Mouse (Mus musculus): ENCODE data around the gene Jak2.

The Jak2 gene

GRCm38 (mm10) chr19:29238171-29238570, 13.5 kb upstream of the Jak2 start:
- H3K27me3 ChIP-seq (ENCODE audit: control insufficient read depth, insufficient read depth, low read length, poor library complexity, severe bottlenecking), result no peaks in the 10 kb centered on the region
- H3K36me3 ChIP-seq (ENCODE audit: control insufficient read depth, insufficient read depth, low read length, poor library complexity, severe bottlenecking), result no peaks in the 10 kb centered on the region
- no peak for DNase-seq (ENCODE audit: low read depth, low spot score)

- peak; percentile 45 for DNase-seq (ENCODE audit: low read depth, low spot score)
- Histone ChIP-seq H3K36me3 (ENCODE audit: control insufficient read depth, insufficient read depth, low read length, poor library complexity, severe bottlenecking) (no peaks in the 10 kb centered on the region), H3K27me3 (ENCODE audit: control insufficient read depth, insufficient read depth, low read length, poor library complexity, severe bottlenecking) (no peaks in the 10 kb centered on the region)
These were observed 12.0 kb upstream of the Jak2 start for GRCm38 (mm10) chr19:29239513-29240235.

GRCm38 (mm10) chr19:29240676-29241075, 11.0 kb upstream of the Jak2 start:
- no peak for DNase-seq (ENCODE audit: low read depth, low spot score)
- H3K27me3 ChIP-seq (ENCODE audit: control insufficient read depth, insufficient read depth, low read length, poor library complexity, severe bottlenecking), result no peaks in the 10 kb centered on the region

GRCm38 (mm10) chr19:29241581-29241980, 10.0 kb upstream of the Jak2 start:
- DNase-seq (ENCODE audit: low read depth, low spot score), result no peak
- no peaks in the 10 kb centered on the region for H3K27me3 ChIP-seq (ENCODE audit: control insufficient read depth, insufficient read depth, low read length, poor library complexity, severe bottlenecking)
- H3K36me3 ChIP-seq (ENCODE audit: control insufficient read depth, insufficient read depth, low read length, poor library complexity, severe bottlenecking), result no peaks in the 10 kb centered on the region

More at GRCm38 (mm10) chr19:29240676-29241075, 11.0 kb upstream of the Jak2 start:
- H3K36me3 ChIP-seq (ENCODE audit: control insufficient read depth, insufficient read depth, low read length, poor library complexity, severe bottlenecking), result no peaks in the 10 kb centered on the region

GRCm38 (mm10) chr19:29249933-29250332, 1.7 kb upstream of the Jak2 start:
- Histone ChIP-seq H3K36me3 (ENCODE audit: control insufficient read depth, insufficient read depth, low read length, poor library complexity, severe bottlenecking) (0 out of 2 replicates have a peak, but pooled peaks cover 2% of the 10 kb centered on the region), H3K27me3 (ENCODE audit: control insufficient read depth, insufficient read depth, low read length, poor library complexity, severe bottlenecking) (peaks cover 1% of the 10 kb centered on the region; the same call in 1 of the 2 replicates)
- DNase-seq (ENCODE audit: low read depth, low spot score), result no peak

- 0 out of 2 replicates have a peak, but pooled peaks cover 2% of the 10 kb centered on the region for H3K36me3 ChIP-seq (ENCODE audit: control insufficient read depth, insufficient read depth, low read length, poor library complexity, severe bottlenecking)
- DNase-seq (ENCODE audit: low read depth, low spot score), result peak; percentile 40
- H3K27me3 ChIP-seq (ENCODE audit: control insufficient read depth, insufficient read depth, low read length, poor library complexity, severe bottlenecking), result peaks cover 1% of the 10 kb centered on the region; the same call in 1 of the 2 replicates
These were observed 552 bp downstream of the Jak2 start for GRCm38 (mm10) chr19:29251958-29252801.

- DNase-seq (ENCODE audit: low read depth, low spot score), result peak; percentile 38
- 0 out of 2 replicates have a peak, but pooled peaks cover 2% of the 10 kb centered on the region for H3K36me3 ChIP-seq (ENCODE audit: control insufficient read depth, insufficient read depth, low read length, poor library complexity, severe bottlenecking)
- H3K27me3 ChIP-seq (ENCODE audit: control insufficient read depth, insufficient read depth, low read length, poor library complexity, severe bottlenecking), result peaks cover 1% of the 10 kb centered on the region; the same call in 1 of the 2 replicates
These were observed 1.4 kb downstream of the Jak2 start for GRCm38 (mm10) chr19:29252831-29253545.

GRCm38 (mm10) chr19:29253728-29254127, 2.1 kb downstream of the Jak2 start:
- 0 out of 2 replicates have a peak, but pooled peaks cover 2% of the 10 kb centered on the region for H3K36me3 ChIP-seq (ENCODE audit: control insufficient read depth, insufficient read depth, low read length, poor library complexity, severe bottlenecking)
- peak; percentile 91 for DNase-seq (ENCODE audit: low read depth, low spot score)
- peaks cover 1% of the 10 kb centered on the region; the same call in 1 of the 2 replicates for H3K27me3 ChIP-seq (ENCODE audit: control insufficient read depth, insufficient read depth, low read length, poor library complexity, severe bottlenecking)

- no peak for DNase-seq (ENCODE audit: low read depth, low spot score)
- H3K36me3 ChIP-seq (ENCODE audit: control insufficient read depth, insufficient read depth, low read length, poor library complexity, severe bottlenecking), result 0 out of 2 replicates have a peak, but pooled peaks cover 2% of the 10 kb centered on the region
- peaks cover 1% of the 10 kb centered on the region; the same call in 1 of the 2 replicates for H3K27me3 ChIP-seq (ENCODE audit: control insufficient read depth, insufficient read depth, low read length, poor library complexity, severe bottlenecking)
These were observed 3.0 kb downstream of the Jak2 start for GRCm38 (mm10) chr19:29254671-29255070.

GRCm38 (mm10) chr19:29255327-29256027, 3.8 kb downstream of the Jak2 start:
- 0 out of 2 replicates have a peak, but pooled peaks cover 2% of the 10 kb centered on the region for H3K36me3 ChIP-seq (ENCODE audit: control insufficient read depth, insufficient read depth, low read length, poor library complexity, severe bottlenecking)
- no peak for DNase-seq (ENCODE audit: low read depth, low spot score)
- H3K27me3 ChIP-seq (ENCODE audit: control insufficient read depth, insufficient read depth, low read length, poor library complexity, severe bottlenecking), result peaks cover 1% of the 10 kb centered on the region; the same call in 1 of the 2 replicates

GRCm38 (mm10) chr19:29261638-29262037, 10.0 kb downstream of the Jak2 start:
- peak; percentile 56 for DNase-seq (ENCODE audit: low read depth, low spot score)
- Histone ChIP-seq H3K27me3 (ENCODE audit: control insufficient read depth, insufficient read depth, low read length, poor library complexity, severe bottlenecking) (no peaks in the 10 kb centered on the region), H3K36me3 (ENCODE audit: control insufficient read depth, insufficient read depth, low read length, poor library complexity, severe bottlenecking) (0 out of 2 replicates have a peak, but pooled peaks cover 2% of the 10 kb centered on the region)

- DNase-seq (ENCODE audit: low read depth, low spot score), result no peak
- 0 out of 2 replicates have a peak, but pooled peaks cover 2% of the 10 kb centered on the region for H3K36me3 ChIP-seq (ENCODE audit: control insufficient read depth, insufficient read depth, low read length, poor library complexity, severe bottlenecking)
- H3K27me3 ChIP-seq (ENCODE audit: control insufficient read depth, insufficient read depth, low read length, poor library complexity, severe bottlenecking), result no peaks in the 10 kb centered on the region
These were observed 11.9 kb downstream of the Jak2 start for GRCm38 (mm10) chr19:29263492-29263891.

GRCm38 (mm10) chr19:29265538-29265937, 13.9 kb downstream of the Jak2 start:
- H3K36me3 ChIP-seq (ENCODE audit: control insufficient read depth, insufficient read depth, low read length, poor library complexity, severe bottlenecking), result 0 out of 2 replicates have a peak, but pooled peaks cover 2% of the 10 kb centered on the region
- DNase-seq (ENCODE audit: low read depth, low spot score), result no peak
- H3K27me3 ChIP-seq (ENCODE audit: control insufficient read depth, insufficient read depth, low read length, poor library complexity, severe bottlenecking), result no peaks in the 10 kb centered on the region

Data from splenic B cell, adult 2 months (primary cell).